Mouse (Mus musculus): Measurements from ENCODE around the gene Cln5. TPM values are rescaled to one million over a fixed set of nuclear protein-coding genes. Genes with fewer than 3 reads are reported as not detected.

The Cln5 gene
- 10 to 100 TPM; 12.6 to 14.4 TPM for total RNA-seq (2021)
- long read RNA-seq, experiment 1, transcript Cln5-201 (4 exons, 2,445 nt) = major isoform, 14 of 17 reads
- long read RNA-seq, experiment 1, partial matches to known transcripts = 0 of 17 reads
- long read RNA-seq, experiment 1, other reads (novel, unspliced or antisense) = 3 of 17 reads
- long read RNA-seq, experiment 2, transcript Cln5-201 (4 exons, 2,445 nt) = major isoform, 17 of 19 reads
- long read RNA-seq, experiment 2, partial matches to known transcripts = 0 of 19 reads
- long read RNA-seq, experiment 2, other reads (novel, unspliced or antisense) = 2 of 19 reads

- DNase-seq = peak; percentile 98
- peak within 1 kb of the TSS; percentile 96 for H3K27ac ChIP-seq
- TF ChIP-seq CTCF (IDR thresholded peaks at IDR 0.05) = peak; percentile 36; the same call in 1 of the 2 replicates
- intact Hi-C loops (cut with DNase I) = loop anchor here (1.0 to 5.0 kb wide), 3 partner anchors 17 to 467 kb away; partner anchors contain the start of gene Fbxl3
- peak within 1 kb of the TSS; percentile 78 for H3K4me3 ChIP-seq
Measured at GRCm38 (mm10) chr14:103069864-103070611, at the start of gene Cln5. Cln5 (plus strand) TSS chr14:103070216.

GRCm38 (mm10) chr14:103029203-103029602 is 40.8 kb upstream of the Cln5 start:
- no peak overlapping the region for H3K4me3 ChIP-seq
- intact Hi-C loops (cut with DNase I) = no loop called here
- no peak overlapping the region for H3K27ac ChIP-seq
- TF ChIP-seq CTCF (IDR thresholded peaks at IDR 0.05) = no peak
- no peak for DNase-seq

DNA sequence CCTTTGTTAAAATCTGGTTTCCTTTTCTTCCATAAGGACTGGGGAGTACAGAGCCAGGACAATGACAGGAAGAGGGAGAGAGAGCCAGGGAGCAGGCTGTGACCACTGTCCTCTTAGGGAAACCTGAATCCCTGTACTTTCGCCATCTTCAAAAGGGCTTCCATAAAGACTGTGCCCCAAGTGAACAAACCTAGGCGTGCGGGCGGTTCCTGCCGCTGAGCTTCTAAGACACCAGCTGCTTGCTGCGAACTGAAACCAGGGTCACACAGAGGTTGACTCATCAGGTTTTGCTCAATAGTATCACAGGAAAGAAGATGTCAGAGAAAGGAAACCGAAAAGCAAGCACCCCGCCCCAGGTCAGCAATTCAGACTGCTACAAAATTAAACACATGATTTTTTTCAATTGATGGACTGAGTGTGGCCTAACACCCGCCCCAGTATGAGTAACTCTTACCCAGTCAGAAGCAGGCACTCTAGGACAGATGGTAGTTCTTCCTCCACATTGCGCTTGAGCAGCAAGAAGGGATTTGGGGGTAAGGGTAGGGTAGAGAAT is 36.7 kb upstream of the Cln5 start:
- intact Hi-C loops (cut with DNase I) = no loop called here
- peak; percentile 31 for DNase-seq
- Histone ChIP-seq H3K4me3 (0 out of 2 replicates have a peak overlapping the region, but pooled peaks have one; percentile 3), H3K27ac (peak overlapping the region; percentile 38; the same call in 1 of the 2 replicates)
- TF ChIP-seq CTCF (IDR thresholded peaks at IDR 0.05) = no peak

GRCm38 (mm10) chr14:103034076-103034475 is 35.9 kb upstream of the Cln5 start:
- no peak overlapping the region for H3K4me3 ChIP-seq
- no peak overlapping the region for H3K27ac ChIP-seq
- no peak for TF ChIP-seq CTCF (IDR thresholded peaks at IDR 0.05)
- DNase-seq = no peak
- intact Hi-C loops (cut with DNase I) = no loop called here

- no peak overlapping the region for H3K27ac ChIP-seq
Measured at GRCm38 (mm10) chr14:103037016-103037415, 33.0 kb upstream of the Cln5 start.

GRCm38 (mm10) chr14:103046677-103047076 is 23.3 kb upstream of the Cln5 start, which contains the start of gene Acod1:
Acod1 (plus strand) TSS chr14:103046977.
- TF ChIP-seq CTCF (IDR thresholded peaks at IDR 0.05) = no peak
- no peak within 1 kb of the TSS for H3K4me3 ChIP-seq
- intact Hi-C loops (cut with DNase I) = no loop called here
- no peak within 1 kb of the TSS for H3K27ac ChIP-seq
- no peak for DNase-seq

More at GRCm38 (mm10) chr14:103037016-103037415, 33.0 kb upstream of the Cln5 start:
- no peak overlapping the region for H3K4me3 ChIP-seq
- no peak for TF ChIP-seq CTCF (IDR thresholded peaks at IDR 0.05)
- DNase-seq = no peak
- intact Hi-C loops (cut with DNase I) = no loop called here

GRCm38 (mm10) chr14:103048292-103049086 is 21.5 kb upstream of the Cln5 start:
- intact Hi-C loops (cut with DNase I) = no loop called here
- no peak for DNase-seq
- Histone ChIP-seq H3K27ac (no peak overlapping the region), H3K4me3 (no peak overlapping the region)
- no peak for TF ChIP-seq CTCF (IDR thresholded peaks at IDR 0.05)

GRCm38 (mm10) chr14:103051159-103051769 is 18.8 kb upstream of the Cln5 start:
- intact Hi-C loops (cut with DNase I) = loop anchor here (1.0 kb wide), 1 partner anchor 39 kb away; no protein-coding TSS in a partner anchor
- Histone ChIP-seq H3K27ac (no peak overlapping the region), H3K4me3 (no peak overlapping the region)
- DNase-seq = peak; percentile 83
- peak; percentile 97 for TF ChIP-seq CTCF (IDR thresholded peaks at IDR 0.05)

DNA sequence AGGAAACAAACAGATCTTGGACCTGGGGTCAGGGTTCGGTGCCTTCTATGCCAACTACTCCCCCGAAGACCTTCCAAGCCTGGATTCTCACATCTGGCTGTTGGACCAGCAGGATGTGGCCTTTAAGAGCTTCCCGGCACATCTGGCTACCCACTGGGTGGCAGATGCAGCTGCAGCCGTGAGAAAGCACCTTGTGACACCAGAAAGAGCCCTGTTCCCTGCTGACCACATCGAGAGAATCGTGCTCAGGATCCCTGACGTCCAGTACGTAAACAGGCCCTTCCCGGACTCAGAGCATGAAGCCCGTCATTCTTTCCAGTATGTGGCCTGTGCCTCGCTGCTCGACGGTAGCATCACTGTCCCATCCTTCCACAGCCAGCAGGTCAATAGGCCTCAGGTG is 15.3 kb upstream of the Cln5 start:
- intact Hi-C loops (cut with DNase I) = no loop called here

GRCm38 (mm10) chr14:103056601-103057000 is 13.4 kb upstream of the Cln5 start:
- Histone ChIP-seq H3K27ac (no peak overlapping the region), H3K4me3 (no peak overlapping the region)
- DNase-seq = no peak
- intact Hi-C loops (cut with DNase I) = no loop called here
- TF ChIP-seq CTCF (IDR thresholded peaks at IDR 0.05) = no peak

More for the DNA sequence above, 15.3 kb upstream of the Cln5 start:
- Histone ChIP-seq H3K27ac (no peak overlapping the region), H3K4me3 (no peak overlapping the region)
- DNase-seq = no peak
- TF ChIP-seq CTCF (IDR thresholded peaks at IDR 0.05) = no peak

DNA sequence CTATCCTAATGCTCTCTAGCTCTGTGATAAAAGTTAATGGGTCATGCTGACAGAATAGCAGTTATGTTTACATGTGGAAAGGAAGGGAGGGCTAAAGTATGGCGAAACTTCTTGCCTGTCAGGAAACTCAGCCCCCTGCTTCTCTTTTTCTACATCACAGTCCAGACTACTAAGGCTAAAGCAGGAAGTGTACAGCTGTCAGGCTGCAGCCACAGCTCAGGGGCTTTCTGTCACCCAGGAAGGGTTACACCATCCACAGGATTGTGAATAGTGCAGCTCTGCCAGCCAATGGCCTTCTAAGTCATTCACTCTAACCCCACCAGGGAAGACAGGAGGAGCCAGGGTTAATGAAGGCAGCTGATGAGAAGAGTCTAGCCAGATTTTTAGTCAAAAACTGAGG is 11.0 kb upstream of the Cln5 start:
- no peak for DNase-seq
- H3K4me3 ChIP-seq = no peak overlapping the region
- intact Hi-C loops (cut with DNase I) = no loop called here
- no peak overlapping the region for H3K27ac ChIP-seq
- TF ChIP-seq CTCF (IDR thresholded peaks at IDR 0.05) = no peak

GRCm38 (mm10) chr14:103059495-103059894 is 10.5 kb upstream of the Cln5 start:
- no peak overlapping the region for H3K27ac ChIP-seq
- no peak overlapping the region for H3K4me3 ChIP-seq
- intact Hi-C loops (cut with DNase I) = no loop called here
- DNase-seq = no peak
- no peak for TF ChIP-seq CTCF (IDR thresholded peaks at IDR 0.05)
